Mouse (Mus musculus): ENCODE measurements around the gene Siah1a. TPM values are rescaled to one million over a fixed set of nuclear protein-coding genes. Genes with fewer than 3 reads are reported as not detected.

Siah1a gene
- total RNA-seq, 2 experiments from 2014 or later: 30.9 to 32.9 TPM

- Histone ChIP-seq H3K27ac (no peak overlapping the region), H3K4me3 (no peak overlapping the region)
- TF ChIP-seq CTCF (IDR thresholded peaks at IDR 0.05): no peak
- intact Hi-C loops (cut with DNase I): no loop called here
- DNase-seq (ENCODE audit: extremely low spot score in 1 of 2, low spot score in 2 of 2): no peak
Observed at GRCm38 (mm10) chr8:86694011-86694410, 51.7 kb downstream of the Siah1a start.

DNA sequence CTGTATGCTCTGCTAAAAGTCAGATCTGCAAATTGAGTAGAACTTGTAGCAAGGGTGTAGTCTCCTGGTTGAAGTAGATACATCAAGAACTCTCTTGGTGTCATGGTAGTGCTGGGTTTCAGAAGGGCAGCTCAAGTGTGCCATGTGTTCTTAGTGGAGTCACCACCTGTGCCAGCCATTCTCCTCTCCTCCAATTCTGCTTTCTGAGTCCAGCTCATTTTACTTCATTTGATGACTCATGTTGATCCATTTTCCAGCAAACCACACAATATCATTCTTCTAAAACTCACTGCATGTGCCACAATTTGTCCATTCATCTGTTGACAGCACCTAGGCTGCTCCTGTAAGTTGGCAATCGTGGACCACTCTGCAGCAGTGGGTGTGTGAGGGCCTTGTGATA is 53.6 kb downstream of the Siah1a start:
- no peak overlapping the region for H3K27ac ChIP-seq
- TF ChIP-seq CTCF (IDR thresholded peaks at IDR 0.05): no peak
- no peak for DNase-seq (ENCODE audit: extremely low spot score in 1 of 2, low spot score in 2 of 2)
- H3K4me3 ChIP-seq: no peak overlapping the region
- intact Hi-C loops (cut with DNase I): no loop called here

GRCm38 (mm10) chr8:86686629-86687028 is 59.1 kb downstream of the Siah1a start:
- Histone ChIP-seq H3K4me3 (no peak overlapping the region), H3K27ac (no peak overlapping the region)
- intact Hi-C loops (cut with DNase I): no loop called here
- no peak for TF ChIP-seq CTCF (IDR thresholded peaks at IDR 0.05)
- DNase-seq (ENCODE audit: extremely low spot score in 1 of 2, low spot score in 2 of 2): no peak

Other genes starting within 250 kb of the Siah1a start
- gene Abcc12, start 165.2 kb downstream of the Siah1a start, total RNA-seq (2021): under 1 TPM; 0.23 to 0.42 TPM
- gene Lonp2, start 121.9 kb downstream of the Siah1a start, total RNA-seq (2021): 10 to 100 TPM; 68.3 to 70.9 TPM
- 1 to 10 TPM; 3.0 to 3.8 TPM for gene Gm10638, start 235 bp downstream of the Siah1a start, total RNA-seq (2021)
- 10 to 100 TPM; 39.8 to 41.5 TPM for gene N4bp1, start 139.3 kb upstream of the Siah1a start, total RNA-seq (2021)